Mouse (Mus musculus): ENCODE results near the gene Ddr2. TPM values are rescaled to one million over a fixed set of nuclear protein-coding genes. Genes with fewer than 3 reads are reported as not detected.

Gene Ddr2
- polyA plus RNA-seq, 1 experiment = 13.7 TPM

DNA sequence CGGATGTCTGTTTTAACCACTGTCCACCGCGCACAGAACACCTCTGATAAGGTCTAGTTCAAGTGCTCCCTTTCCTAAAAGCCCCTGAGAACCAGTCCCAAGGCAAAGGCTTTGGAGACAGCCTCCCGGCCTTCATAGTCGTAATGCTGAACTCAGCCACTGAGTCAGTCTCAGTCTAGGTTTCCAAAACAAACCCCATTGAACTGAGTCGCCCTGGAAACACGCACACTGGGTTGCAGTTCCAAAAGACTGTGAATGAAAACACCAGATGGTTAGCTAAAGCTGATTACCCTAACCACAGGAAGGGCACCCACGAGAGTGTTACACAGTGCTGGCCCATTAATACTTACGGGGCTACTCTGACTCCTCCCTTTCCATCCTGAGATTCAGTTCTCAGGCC lies 51.2 kb downstream of the Ddr2 start:
- no peaks in the 10 kb centered on the region for H3K27me3 ChIP-seq (ENCODE audit: control insufficient read depth, insufficient read depth, insufficient read length)
- peak overlapping the region; percentile 49 for H3ac ChIP-seq (ENCODE audit: control insufficient read depth, insufficient read length, low read depth)
- peaks cover 39% of the 10 kb centered on the region for H3K79me3 ChIP-seq (ENCODE audit: low read depth)
- H3K4me3 ChIP-seq (ENCODE audit: insufficient read depth, poor library complexity, severe bottlenecking) = no peak overlapping the region
- no peaks in the 10 kb centered on the region for H3K36me3 ChIP-seq (ENCODE audit: control insufficient read depth, insufficient read depth)
- TF ChIP-seq MYOG (IDR thresholded peaks at IDR 0.05; ENCODE audit: control insufficient read depth, extremely low read depth, insufficient read length) (no peak), FOSL1 (IDR thresholded peaks at IDR 0.05; ENCODE audit: insufficient read depth, low read length, poor library complexity, severe bottlenecking) (no peak), MAX (IDR thresholded peaks at IDR 0.05) (no peak), CEBPB (IDR thresholded peaks at IDR 0.05; ENCODE audit: low read depth) (no peak), CTCF (IDR thresholded peaks at IDR 0.05; ENCODE audit: control insufficient read depth, insufficient read depth, insufficient read length) (no peak), MYOD1 (IDR thresholded peaks at IDR 0.05; ENCODE audit: control insufficient read depth, insufficient read length, low read depth) (peak; percentile 81), USF1 (IDR thresholded peaks at IDR 0.05; ENCODE audit: low read depth) (no peak)
- H3K79me2 ChIP-seq (ENCODE audit: control insufficient read depth, insufficient read depth) = peaks cover 62% of the 10 kb centered on the region

DNA sequence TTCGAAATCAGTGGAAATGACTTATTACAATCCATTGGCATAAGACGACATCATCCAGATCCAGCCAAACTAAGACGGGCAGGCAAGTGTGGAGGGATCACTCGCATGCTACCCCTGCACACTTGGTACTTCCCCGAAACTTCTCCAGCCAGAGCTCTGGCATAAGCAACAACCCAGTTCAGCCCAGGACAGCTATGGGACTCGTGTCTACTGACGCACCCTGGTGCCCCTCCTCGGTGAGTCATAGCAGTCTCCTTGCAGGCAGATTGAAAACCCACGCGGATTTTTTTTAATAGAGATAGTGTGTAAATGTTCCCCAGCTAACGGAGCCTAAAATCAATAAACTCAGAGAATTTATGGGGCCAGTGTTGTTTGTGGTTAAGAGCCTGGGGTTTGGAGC lies 52.5 kb downstream of the Ddr2 start:
- Histone ChIP-seq H3K27me3 (ENCODE audit: control insufficient read depth, insufficient read depth, insufficient read length) (no peaks in the 10 kb centered on the region), H3K36me3 (ENCODE audit: control insufficient read depth, insufficient read depth) (peaks cover 10% of the 10 kb centered on the region), H3ac (ENCODE audit: control insufficient read depth, insufficient read length, low read depth) (no peak overlapping the region), H3K4me3 (ENCODE audit: insufficient read depth, poor library complexity, severe bottlenecking) (no peak overlapping the region), H3K79me2 (ENCODE audit: control insufficient read depth, insufficient read depth) (peaks cover 75% of the 10 kb centered on the region), H3K79me3 (ENCODE audit: low read depth) (peaks cover 47% of the 10 kb centered on the region)
- TF ChIP-seq CEBPB (IDR thresholded peaks at IDR 0.05; ENCODE audit: low read depth) (no peak), MAX (IDR thresholded peaks at IDR 0.05) (peak; percentile 40)

DNA sequence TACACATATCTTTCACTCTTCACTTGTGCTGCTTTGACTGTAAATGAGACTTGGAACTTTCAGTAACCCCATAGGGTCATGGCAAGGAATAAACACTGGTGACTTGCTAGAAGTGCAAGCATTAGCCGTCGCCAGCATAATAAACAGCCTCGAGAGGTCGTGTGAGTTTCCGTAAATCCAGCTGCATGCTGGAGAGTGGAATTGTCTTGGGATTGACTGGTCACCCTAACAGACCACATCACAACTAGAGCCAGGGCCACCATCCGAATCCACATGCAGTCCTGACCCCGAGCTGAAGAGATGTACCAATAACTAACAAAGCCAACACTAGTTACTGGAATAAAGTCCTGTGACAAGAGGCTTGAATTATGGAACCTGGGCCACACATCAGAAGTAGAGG lies 53.0 kb downstream of the Ddr2 start:
- H3K27me3 ChIP-seq (ENCODE audit: control insufficient read depth, insufficient read depth, insufficient read length) = no peaks in the 10 kb centered on the region
- peaks cover 52% of the 10 kb centered on the region for H3K79me3 ChIP-seq (ENCODE audit: low read depth)
- H3ac ChIP-seq (ENCODE audit: control insufficient read depth, insufficient read length, low read depth) = no peak overlapping the region
- peaks cover 13% of the 10 kb centered on the region for H3K36me3 ChIP-seq (ENCODE audit: control insufficient read depth, insufficient read depth)
- TF ChIP-seq MAX (IDR thresholded peaks at IDR 0.05) (no peak), CTCF (IDR thresholded peaks at IDR 0.05; ENCODE audit: control insufficient read depth, insufficient read depth, insufficient read length) (no peak), FOSL1 (IDR thresholded peaks at IDR 0.05; ENCODE audit: insufficient read depth, low read length, poor library complexity, severe bottlenecking) (no peak), CEBPB (IDR thresholded peaks at IDR 0.05; ENCODE audit: low read depth) (no peak), USF1 (IDR thresholded peaks at IDR 0.05; ENCODE audit: low read depth) (no peak), MYOG (IDR thresholded peaks at IDR 0.05; ENCODE audit: control insufficient read depth, extremely low read depth, insufficient read length) (no peak), MYOD1 (IDR thresholded peaks at IDR 0.05; ENCODE audit: control insufficient read depth, insufficient read length, low read depth) (no peak)
- no peak overlapping the region for H3K4me3 ChIP-seq (ENCODE audit: insufficient read depth, poor library complexity, severe bottlenecking)
- H3K79me2 ChIP-seq (ENCODE audit: control insufficient read depth, insufficient read depth) = peaks cover 79% of the 10 kb centered on the region

DNA sequence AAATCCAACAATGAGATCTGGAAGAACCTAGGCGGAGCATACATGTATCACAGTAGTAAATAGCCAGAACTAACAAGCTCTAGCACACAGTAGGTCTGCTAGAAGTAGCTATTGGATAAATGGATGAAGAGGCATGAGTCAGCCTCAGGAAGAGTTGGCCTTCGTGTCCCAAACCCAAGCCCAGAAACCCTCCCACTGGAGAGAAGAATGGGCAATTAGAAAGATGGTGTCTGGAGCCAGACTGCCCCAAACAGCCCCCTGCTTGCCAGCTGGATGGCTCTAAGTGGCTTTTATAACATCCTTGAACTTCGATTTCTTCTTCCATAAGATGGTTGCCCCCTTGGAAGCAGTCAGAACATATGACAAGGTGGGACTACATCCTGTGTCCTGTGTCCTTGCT lies 53.6 kb downstream of the Ddr2 start:
- H3K27me3 ChIP-seq (ENCODE audit: control insufficient read depth, insufficient read depth, insufficient read length) = no peaks in the 10 kb centered on the region
- H3K4me3 ChIP-seq (ENCODE audit: insufficient read depth, poor library complexity, severe bottlenecking) = no peak overlapping the region
- TF ChIP-seq MYOD1 (IDR thresholded peaks at IDR 0.05; ENCODE audit: control insufficient read depth, insufficient read length, low read depth) (no peak), MAX (IDR thresholded peaks at IDR 0.05) (no peak), FOSL1 (IDR thresholded peaks at IDR 0.05; ENCODE audit: insufficient read depth, low read length, poor library complexity, severe bottlenecking) (no peak), MYOG (IDR thresholded peaks at IDR 0.05; ENCODE audit: control insufficient read depth, extremely low read depth, insufficient read length) (no peak), USF1 (IDR thresholded peaks at IDR 0.05; ENCODE audit: low read depth) (no peak), CEBPB (IDR thresholded peaks at IDR 0.05; ENCODE audit: low read depth) (no peak), CTCF (IDR thresholded peaks at IDR 0.05; ENCODE audit: control insufficient read depth, insufficient read depth, insufficient read length) (no peak)
- no peak overlapping the region for H3ac ChIP-seq (ENCODE audit: control insufficient read depth, insufficient read length, low read depth)
- peaks cover 13% of the 10 kb centered on the region for H3K36me3 ChIP-seq (ENCODE audit: control insufficient read depth, insufficient read depth)
- peaks cover 86% of the 10 kb centered on the region for H3K79me2 ChIP-seq (ENCODE audit: control insufficient read depth, insufficient read depth)
- H3K79me3 ChIP-seq (ENCODE audit: low read depth) = peaks cover 55% of the 10 kb centered on the region

DNA sequence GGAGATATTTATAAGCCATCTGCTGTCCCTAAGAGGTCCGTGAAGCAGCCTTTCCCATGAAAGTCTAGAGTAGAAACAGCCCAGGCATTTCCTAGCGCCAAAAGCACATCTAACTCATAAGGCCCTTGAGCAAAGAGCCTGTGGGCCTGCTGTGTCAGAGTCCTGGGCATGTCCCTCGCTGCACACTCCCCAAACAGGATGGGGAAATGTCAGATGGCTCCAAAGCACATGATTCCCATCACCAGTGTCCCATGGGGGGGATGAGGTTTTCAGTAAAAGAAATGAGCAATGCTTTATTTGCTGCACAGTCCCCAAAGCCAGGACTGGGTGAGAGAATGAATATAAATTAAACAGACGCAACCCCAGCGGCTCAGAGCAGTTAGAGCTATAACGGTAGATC lies 54.3 kb downstream of the Ddr2 start:
- Histone ChIP-seq H3K79me2 (ENCODE audit: control insufficient read depth, insufficient read depth) (peaks cover 93% of the 10 kb centered on the region), H3ac (ENCODE audit: control insufficient read depth, insufficient read length, low read depth) (no peak overlapping the region), H3K79me3 (ENCODE audit: low read depth) (peaks cover 62% of the 10 kb centered on the region), H3K27me3 (ENCODE audit: control insufficient read depth, insufficient read depth, insufficient read length) (no peaks in the 10 kb centered on the region), H3K36me3 (ENCODE audit: control insufficient read depth, insufficient read depth) (peaks cover 16% of the 10 kb centered on the region), H3K4me3 (ENCODE audit: insufficient read depth, poor library complexity, severe bottlenecking) (no peak overlapping the region)
- TF ChIP-seq MYOD1 (IDR thresholded peaks at IDR 0.05; ENCODE audit: control insufficient read depth, insufficient read length, low read depth) = no peak
- no peak for TF ChIP-seq FOSL1 (IDR thresholded peaks at IDR 0.05; ENCODE audit: insufficient read depth, low read length, poor library complexity, severe bottlenecking)
- TF ChIP-seq MYOG (IDR thresholded peaks at IDR 0.05; ENCODE audit: control insufficient read depth, extremely low read depth, insufficient read length) = no peak
- no peak for TF ChIP-seq MAX (IDR thresholded peaks at IDR 0.05)
- TF ChIP-seq USF1 (IDR thresholded peaks at IDR 0.05; ENCODE audit: low read depth) = no peak
- no peak for TF ChIP-seq CEBPB (IDR thresholded peaks at IDR 0.05; ENCODE audit: low read depth)
- TF ChIP-seq CTCF (IDR thresholded peaks at IDR 0.05; ENCODE audit: control insufficient read depth, insufficient read depth, insufficient read length) = no peak

DNA sequence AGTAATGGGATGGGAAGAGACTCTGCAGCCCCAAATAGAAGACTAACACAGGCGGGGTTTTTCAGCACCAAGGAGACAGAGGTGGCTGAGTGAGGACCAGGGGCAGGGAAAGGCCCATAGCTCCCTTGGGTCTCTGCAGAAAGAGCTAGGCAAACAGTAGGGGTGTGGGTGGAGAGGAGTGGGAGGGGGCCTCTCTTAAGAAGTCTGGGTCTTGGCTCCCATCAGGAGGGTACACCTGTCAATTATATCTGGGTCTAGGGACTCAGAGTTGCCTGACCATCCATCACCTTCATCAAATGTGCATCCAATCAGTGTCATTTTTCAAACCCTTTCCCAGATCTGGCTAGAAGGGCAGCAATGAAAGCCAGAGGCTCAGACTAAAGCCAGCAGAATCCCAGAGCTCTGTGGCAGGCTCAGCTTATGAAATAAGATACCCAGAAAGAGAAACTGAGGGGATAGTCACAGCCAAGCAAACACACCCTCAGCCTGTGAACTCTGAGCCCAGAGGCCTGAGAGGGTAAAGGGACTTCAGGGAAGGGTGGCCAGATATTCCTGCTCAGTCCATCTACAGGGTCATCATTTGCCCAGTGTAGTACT lies 58.0 kb downstream of the Ddr2 start:
- peaks cover 99% of the 10 kb centered on the region for H3K79me2 ChIP-seq (ENCODE audit: control insufficient read depth, insufficient read depth)
- H3K36me3 ChIP-seq (ENCODE audit: control insufficient read depth, insufficient read depth) = peaks cover 24% of the 10 kb centered on the region
- H3ac ChIP-seq (ENCODE audit: control insufficient read depth, insufficient read length, low read depth) = no peak overlapping the region
- TF ChIP-seq CTCF (IDR thresholded peaks at IDR 0.05; ENCODE audit: control insufficient read depth, insufficient read depth, insufficient read length) (no peak), MAX (IDR thresholded peaks at IDR 0.05) (no peak), FOSL1 (IDR thresholded peaks at IDR 0.05; ENCODE audit: insufficient read depth, low read length, poor library complexity, severe bottlenecking) (no peak), CEBPB (IDR thresholded peaks at IDR 0.05; ENCODE audit: low read depth) (no peak), USF1 (IDR thresholded peaks at IDR 0.05; ENCODE audit: low read depth) (no peak), MYOG (IDR thresholded peaks at IDR 0.05; ENCODE audit: control insufficient read depth, extremely low read depth, insufficient read length) (no peak), MYOD1 (IDR thresholded peaks at IDR 0.05; ENCODE audit: control insufficient read depth, insufficient read length, low read depth) (no peak)
- no peaks in the 10 kb centered on the region for H3K27me3 ChIP-seq (ENCODE audit: control insufficient read depth, insufficient read depth, insufficient read length)
- no peak overlapping the region for H3K4me3 ChIP-seq (ENCODE audit: insufficient read depth, poor library complexity, severe bottlenecking)
- H3K79me3 ChIP-seq (ENCODE audit: low read depth) = peaks cover 68% of the 10 kb centered on the region
